Mouse (Mus musculus): ENCODE data around the gene Pomgnt2. TPM values are rescaled to one million over a fixed set of nuclear protein-coding genes. Genes with fewer than 3 reads are reported as not detected.

The Pomgnt2 gene
- total RNA-seq, 2 experiments from 2014 or later, result 9.7 to 11.3 TPM

Other genes starting within 250 kb of the Pomgnt2 start
- 10 to 100 TPM; 89.4 to 91.9 TPM for gene Zfp651, start 237.8 kb downstream of the Pomgnt2 start, total RNA-seq (2021)
- 1 to 10 TPM; 6.7 to 6.8 TPM for gene Klhl40, start 219.5 kb downstream of the Pomgnt2 start, total RNA-seq (2021)
- 100 to 1,000 TPM; 118 to 123 TPM for gene Hhatl, start 204.6 kb downstream of the Pomgnt2 start, total RNA-seq (2021)
- gene Ccdc13, start 157.6 kb downstream of the Pomgnt2 start, total RNA-seq (2021), result under 1 TPM in 1 of 2 experiments, not detected in 1; 0.38 TPM
- 100 to 1,000 TPM; 203 to 224 TPM for gene Higd1a, start 138.7 kb downstream of the Pomgnt2 start, total RNA-seq (2021)
- gene Ackr2, start 98.8 kb downstream of the Pomgnt2 start, total RNA-seq (2021), result 1 to 10 TPM; 2.0 to 3.4 TPM
- gene Cyp8b1, start 80.8 kb downstream of the Pomgnt2 start, total RNA-seq (2021), result under 1 TPM in 1 of 2 experiments, not detected in 1; 0.10 TPM
- gene Fam198a, start 46.1 kb downstream of the Pomgnt2 start, total RNA-seq (2021), result 1 to 10 TPM; 1.7 to 1.8 TPM
- 100 to 1,000 TPM; 173 to 206 TPM for gene Snrk, start 120.2 kb upstream of the Pomgnt2 start, total RNA-seq (2021)

Data from heart, postnatal 14 days (tissue).